Mouse (Mus musculus): ENCODE data around the gene Ubash3b.

The Ubash3b gene

DNA sequence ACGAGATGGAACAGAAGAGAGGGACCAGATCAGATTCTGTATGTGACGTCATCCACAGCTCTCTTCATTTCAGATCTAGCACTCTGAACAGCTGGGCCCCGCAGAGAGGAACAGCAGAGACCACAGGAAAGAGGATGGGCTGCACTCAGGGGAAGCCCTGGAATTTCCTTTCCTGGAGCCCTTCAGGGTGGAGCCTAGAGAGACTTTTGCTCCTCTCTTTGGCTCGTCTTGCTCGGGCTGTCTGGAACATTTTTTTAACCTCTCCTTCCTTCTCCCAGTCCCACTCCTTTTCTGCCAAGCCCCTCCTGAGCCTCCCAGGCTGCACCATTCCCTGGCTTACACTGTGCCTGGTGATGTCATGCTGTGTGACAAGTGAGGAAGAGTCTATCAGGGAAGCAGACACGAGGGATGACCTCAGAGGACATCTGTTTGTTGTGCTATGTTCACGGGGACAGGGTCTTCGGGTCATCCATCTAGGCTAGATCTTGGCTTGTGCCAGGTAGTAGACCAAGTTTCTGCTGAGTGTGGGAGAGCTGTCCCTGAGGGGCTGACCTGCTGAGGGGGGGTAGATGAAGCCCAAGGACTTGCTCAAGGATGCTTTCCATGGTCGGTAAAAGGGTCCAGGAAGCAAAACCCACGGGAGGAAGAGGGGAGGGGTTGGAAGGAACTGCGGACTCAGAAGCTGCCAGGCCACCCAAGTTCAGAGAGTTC lies 77.2 kb downstream of the Ubash3b start:
- no peak for DNase-seq

DNA sequence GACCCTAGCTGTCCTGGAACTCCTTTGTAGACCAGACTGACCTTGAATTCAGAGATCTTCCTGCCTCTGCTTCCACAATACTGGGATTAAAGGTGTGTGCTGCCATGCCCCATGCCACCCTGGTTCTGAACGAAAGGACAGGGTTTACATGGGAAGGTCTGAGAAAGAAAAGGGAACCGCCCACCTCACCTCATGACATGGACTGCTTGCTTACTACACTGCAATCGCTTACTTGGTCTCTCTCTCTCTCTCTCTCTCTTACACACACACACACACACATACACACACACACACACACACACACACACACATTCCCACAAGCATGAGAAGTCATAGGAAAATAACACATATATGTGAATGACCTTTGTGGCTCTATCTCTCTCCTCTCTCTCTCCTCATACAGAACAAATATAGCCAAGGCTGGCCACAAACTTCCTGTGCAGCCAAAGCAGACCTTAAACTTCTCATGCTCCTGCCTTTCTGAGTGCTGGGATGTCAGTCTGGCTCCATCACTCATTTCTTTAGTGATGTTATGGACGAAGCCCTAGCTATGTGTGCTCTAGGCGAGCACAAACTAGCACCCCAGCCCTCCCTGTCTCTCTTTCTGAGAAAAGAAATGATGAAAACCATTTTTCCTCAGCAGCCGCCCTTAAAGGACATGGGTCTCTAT lies 78.0 kb downstream of the Ubash3b start:
- DNase-seq, result no peak

DNA sequence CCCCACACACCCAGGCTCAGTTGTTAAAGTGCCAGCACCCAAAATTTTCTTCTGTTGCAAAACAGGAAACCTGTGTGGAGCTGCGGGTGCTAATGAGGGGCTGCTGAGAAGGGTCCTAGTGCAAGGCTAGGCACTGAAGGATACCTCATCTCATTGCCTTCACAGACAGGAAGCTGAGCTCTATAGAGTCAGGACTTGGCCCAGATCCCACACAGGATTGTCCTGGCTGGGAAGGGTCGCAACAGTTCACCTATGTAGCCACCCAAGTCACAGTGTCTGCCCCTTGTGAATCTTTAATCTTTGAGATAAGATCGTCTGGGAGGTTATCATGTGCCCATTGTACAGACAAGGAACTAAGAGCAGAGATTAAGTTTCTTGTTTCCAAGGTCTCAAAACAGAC lies 78.6 kb downstream of the Ubash3b start:
- DNase-seq, result no peak

DNA sequence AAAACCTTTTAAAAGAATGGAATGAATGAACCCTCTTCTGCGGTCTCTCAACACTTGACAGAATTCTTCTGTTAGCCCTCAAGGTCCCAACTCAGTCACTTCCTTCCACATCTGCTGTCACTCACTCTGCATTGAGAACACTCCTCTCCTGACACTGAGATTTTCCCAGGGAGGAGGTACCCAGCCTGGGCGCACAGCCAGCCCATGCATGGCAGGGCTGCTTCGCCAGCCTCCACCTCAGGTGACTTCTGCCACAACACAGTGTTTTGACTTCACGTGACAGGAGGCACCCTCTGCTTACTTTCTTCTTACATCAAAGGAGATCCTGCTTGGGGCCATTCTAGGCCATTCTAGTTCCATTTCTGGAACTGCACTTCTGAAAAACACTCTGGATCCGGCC lies 80.6 kb downstream of the Ubash3b start:
- peak; percentile 72 for DNase-seq

DNA sequence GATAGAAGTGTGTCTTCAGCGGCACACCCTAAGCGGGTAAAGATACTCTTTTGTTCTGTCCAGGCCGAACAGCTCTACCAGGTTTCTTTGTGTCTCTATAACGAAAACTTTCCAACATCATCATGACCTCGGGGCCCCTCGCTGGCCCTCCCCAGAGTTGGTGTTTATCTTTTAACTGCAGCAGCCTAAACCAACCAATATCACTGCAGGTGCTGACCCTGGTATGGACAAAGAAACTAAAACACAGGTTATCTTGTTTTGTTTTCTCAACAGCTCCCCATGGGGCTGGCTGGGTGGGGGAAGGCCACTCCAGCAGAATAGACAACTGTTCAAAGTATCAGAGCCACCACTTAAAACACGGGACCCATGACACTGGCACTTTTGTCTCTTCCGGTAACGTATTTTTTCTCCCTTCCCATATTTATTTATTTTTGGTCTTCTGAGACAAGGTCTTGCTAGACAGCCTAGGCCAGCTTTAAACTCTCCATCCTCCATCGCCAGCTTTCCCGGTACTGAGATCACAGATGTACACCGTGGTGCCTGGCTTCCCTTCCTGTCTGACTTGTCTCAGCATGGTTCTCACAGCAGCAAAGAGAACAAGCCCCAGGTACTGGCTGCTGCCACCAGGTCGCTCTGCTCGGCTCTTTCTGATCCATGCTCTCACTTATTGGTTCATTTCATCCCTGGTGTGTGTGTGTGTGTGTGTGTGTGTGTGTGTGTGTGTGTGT lies 81.9 kb downstream of the Ubash3b start:
- DNase-seq, result no peak

DNA sequence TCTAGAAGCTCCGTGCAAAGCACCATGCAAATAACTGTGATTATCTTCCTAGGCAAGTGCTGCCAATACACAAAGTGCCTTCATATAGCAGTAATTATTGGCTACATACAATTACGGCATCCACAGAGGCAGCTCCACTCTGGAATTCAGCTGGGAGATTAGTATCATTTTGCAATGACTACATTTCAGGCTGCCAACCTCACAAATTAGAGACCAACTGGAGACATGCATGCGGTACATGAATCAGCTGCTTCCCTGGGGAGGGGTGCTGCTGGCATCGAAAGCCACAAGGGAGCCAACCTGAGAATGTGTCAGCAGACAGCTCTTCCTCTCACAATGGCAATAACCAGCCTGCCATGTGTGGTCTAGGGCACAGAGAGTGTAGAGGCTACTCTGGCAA lies 83.3 kb downstream of the Ubash3b start:
- DNase-seq, result peak; percentile 63

DNA sequence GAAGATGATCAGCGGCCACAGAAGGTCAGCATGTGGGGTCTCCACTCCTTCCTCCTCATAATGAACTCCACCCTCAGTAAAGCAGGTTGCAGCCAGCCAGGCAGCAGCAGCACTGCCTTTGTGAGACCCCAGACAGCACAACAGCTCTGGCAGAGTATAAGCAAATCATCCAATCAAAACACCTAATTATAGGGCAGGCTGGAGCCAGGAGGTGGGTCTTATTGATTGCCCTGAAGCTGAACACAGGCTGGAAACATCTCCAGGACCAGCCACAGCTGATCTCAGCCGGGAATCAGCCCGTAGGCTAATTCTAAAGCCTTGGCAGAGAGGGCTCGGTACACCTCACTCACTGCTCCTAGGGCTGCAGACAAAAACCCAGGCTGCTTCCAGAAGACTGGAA lies 85.3 kb downstream of the Ubash3b start:
- DNase-seq, result no peak

DNA sequence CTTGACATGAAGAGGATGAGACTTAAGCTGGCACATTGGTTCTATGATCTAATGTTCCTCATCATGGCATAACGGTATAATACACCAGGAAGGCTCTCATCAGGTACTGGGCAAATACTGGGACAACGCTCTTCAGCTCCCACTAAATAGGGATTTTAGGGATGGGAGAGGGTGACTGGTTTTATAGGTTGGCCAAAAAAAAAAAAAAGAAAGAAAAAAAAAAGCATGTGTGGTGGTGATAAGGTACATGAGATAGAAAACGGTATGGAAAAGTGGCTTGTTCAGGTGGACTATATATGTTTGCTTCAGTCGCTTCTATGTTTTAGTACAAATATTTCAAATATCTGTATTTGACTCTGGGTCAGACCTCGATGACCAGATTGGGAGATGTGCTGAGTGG lies 86.0 kb downstream of the Ubash3b start:
- no peak for DNase-seq

DNA sequence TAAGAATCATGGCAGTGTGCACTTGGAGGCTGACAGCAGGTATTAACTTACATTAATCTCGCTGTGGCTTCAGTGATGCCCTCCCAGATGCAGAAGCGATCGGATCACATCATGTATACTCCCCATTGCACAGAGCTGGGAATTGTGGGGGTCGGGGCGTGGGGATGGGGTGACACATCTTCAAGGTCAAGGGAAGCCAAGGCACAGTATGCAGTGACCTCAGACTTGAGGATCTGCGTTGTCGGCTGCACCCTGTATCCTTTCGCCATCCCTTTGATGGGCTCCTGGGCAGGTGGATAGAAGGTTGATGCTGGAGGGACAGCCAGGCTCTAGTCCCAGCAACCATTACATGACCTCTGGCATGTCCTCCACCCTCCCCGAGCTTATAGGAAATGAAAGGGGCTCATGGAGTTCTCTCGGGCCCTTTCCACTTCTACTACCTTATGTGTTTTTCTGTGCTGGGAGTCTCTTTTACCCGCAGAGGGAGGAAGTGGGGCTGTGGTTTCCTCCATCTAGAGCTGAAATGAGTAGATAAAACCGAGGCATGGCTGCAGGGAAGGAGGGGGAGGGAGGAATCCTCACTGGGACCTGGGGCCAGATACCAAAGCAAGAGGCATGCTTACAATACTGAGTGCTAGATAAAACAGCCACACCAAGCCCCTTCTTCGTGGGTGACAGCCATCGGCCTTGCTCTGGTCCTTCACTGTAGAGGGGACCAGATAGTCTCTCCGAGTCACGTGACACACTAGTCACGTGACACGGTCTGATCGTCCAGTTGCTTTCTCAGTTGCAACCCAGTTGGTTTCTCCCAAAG lies 88.1 kb downstream of the Ubash3b start:
- no peak for DNase-seq

DNA sequence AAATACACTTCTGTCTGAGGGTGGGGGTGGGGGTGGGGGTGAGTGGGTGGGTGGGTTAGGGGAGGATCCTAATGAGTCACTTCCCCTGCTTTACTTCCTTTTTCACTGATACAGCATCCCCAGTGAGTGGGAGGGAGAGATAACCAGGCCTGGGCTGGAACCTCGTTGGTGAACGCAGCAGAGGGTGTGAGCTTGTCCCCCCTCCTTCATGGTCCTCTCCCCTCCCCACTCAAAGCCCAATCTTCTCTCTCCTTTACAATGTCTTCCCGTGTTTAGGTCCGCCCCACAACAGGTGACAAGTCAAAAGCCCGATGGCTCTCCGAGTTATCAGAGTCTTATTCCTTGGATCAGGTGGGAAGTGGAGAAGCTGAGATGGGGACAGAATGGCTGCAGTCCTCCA lies 88.7 kb downstream of the Ubash3b start:
- no peak for DNase-seq

DNA sequence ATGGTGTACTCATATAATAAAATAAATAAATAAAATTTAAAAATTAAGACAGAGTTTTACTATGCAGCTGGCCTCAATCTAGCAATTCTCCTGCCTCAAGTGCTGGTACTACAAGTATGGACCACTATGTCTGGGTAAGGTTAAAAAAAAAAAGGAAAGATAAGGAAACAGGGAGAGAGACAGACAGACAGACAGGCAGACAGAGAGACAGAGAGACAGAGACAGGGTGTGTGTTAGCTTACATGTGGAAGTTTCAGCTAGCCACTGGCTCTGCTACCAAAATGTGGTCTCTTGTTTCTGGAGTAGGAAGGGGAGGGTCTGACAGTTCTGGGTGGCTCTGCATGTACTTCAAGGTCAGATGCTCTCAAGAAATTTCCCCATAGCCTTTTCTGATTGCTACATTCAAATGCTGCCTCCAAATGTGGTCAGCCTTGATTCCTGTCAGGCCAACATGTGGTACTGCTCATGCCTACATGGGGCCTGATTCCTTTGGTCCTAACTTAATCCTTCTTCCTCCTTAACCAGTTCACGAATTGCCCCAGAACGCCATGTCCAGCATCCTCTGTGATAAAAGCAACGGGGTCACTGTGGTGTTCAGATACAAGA lies 89.5 kb downstream of the Ubash3b start:
- no peak for DNase-seq

DNA sequence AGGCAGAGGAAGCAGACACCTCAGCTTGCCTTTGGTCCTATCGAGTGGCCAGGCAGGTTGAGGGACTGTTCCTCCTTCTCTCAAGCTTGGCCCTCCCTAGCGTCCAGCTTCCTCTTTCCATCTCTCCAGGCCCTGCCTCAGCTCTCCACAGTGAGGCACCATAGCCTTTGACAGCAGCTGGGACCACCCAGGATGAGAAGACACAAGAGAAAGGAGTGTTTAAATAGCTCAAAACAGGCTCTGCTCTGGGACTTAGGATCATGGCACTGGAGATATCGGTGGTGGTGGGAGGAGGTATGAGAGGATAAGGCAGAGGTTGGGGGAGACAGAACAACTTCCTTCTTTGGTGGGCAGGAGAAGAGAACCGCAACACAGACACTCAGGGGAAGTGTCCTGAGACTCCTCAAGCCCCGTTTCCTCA lies 90.7 kb downstream of the Ubash3b start:
- no peak for DNase-seq

DNA sequence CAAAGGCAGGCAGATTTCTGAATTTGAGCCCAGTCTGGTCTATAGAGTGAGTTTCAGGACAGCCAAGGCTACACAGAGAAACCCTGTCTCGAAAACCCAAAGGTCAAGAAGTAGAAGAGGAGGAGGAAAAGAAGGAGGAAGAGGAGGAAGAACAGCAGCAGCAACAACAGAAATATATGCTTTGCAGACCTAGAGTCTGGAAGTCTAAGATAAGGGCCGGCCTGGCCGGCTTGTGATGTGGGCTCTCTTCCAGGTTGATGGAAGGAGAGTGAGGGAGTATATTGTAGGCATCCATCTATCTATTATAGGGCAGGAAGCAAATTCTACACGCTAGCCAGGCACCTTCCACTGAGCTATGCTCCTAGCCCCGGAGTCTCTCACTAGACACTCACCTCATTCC lies 92.0 kb downstream of the Ubash3b start:
- DNase-seq, result no peak

DNA sequence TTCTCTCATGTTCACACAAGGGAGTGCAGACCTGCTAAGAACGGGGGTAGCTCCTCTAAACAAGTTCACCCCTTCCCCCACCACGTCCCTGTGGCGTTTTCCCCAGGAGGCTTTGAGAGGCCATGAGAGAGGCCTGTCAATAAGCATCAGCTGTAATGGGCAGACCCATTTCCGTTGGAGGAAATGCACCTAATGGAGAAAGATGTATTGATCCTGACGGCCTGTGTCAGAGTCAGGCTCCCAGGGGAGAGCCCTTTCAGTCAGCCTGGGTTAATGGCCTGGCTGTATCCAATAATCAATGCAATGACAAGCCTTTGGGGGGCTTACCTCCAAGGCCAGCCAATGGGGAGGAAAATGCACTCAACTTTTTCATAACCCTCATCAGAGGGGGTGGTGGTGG lies 100.1 kb downstream of the Ubash3b start:
- DNase-seq, result no peak

DNA sequence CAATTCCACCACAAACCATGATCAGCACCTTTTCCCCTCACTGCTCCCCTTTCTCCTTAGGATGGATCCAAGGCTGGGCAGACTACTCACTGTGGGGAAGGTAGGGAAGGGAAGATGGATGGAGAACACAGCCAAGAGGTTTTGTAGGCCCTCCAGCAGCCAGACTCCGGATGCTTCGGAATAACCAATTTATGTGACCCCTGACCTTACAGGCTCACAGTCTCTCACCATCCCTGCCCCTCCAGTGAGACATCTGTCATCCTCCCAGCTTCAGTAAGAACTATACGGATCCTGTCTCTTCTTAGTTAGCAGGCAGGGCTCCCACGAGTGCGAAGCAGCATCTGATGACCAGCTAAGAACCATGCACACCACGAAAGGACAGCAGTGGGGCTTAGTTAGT lies 100.9 kb downstream of the Ubash3b start:
- DNase-seq, result no peak

DNA sequence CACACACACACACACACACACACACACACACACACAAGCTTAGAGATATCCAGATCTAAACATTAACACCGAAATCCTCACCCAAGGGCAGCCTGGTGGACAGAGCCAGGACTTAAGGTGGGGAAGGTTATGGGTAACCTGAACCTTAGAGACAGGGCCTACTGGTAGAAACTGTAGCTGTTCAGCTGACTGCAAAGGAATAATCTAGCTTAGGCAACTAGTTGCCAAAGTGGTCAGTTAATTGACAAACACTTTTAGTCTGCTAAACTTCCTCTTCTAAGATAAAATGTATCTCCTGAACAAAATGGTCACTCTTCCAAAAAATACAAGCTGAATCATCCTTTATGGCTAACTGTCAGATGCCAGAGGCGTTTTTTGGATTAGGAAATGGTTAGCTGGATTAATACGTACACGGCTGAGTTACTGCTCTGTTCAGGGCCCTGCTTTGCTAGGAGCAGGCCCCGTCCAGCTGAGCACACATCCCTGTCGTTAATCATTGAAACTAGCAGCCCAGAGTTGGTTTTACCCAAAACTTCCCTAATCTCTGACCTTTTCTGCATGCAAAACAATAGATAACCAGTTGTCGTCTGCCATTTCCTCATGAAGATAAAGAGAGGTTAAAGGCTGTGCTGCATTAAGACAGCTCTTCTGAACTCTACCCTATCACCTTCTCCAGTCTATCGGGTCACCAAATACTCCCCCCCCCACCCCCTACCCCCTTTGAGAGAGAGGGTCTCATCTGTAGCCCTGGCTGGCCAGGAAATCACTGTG lies 102.5 kb downstream of the Ubash3b start:
- DNase-seq, result no peak

DNA sequence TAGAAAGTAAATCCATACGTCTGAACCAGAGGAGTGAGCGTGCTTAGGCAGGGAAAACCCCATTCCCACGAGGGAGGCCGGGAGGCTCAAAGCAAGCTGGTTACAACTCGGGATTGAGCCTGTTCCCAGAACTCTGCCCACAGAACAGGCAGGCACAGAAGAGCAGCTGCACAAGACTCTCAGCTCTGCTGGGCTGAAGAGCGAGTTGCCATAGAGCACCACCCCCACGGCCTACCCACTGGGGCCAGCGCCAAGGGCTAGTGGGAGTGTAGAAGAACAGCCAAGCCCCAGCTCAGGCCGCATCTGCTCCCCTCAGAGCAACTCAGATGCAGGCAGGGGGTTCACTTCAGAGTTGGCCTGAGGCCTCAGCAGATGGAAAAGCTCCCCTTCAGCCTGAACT lies 107.3 kb downstream of the Ubash3b start:
- DNase-seq, result peak; percentile 91

DNA sequence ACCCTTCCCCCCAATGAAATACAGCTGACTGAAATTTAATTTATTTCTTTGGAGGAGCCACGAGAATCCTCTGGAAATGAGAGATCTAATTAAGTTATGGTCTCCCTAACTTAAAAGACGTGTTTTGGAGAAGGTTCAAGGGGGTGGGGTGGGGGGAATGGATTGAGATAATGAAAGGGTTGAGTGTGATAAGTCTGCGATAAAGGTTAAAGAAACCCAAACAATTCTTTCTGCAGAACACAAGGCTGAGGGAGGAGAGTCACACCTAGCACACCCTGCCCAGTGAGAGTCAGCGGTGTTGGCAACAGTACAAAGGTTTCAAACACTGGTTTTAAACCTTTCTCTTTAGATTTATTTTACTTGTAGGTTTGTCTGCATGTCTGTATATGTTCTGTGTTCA lies 108.0 kb downstream of the Ubash3b start:
- DNase-seq, result no peak

DNA sequence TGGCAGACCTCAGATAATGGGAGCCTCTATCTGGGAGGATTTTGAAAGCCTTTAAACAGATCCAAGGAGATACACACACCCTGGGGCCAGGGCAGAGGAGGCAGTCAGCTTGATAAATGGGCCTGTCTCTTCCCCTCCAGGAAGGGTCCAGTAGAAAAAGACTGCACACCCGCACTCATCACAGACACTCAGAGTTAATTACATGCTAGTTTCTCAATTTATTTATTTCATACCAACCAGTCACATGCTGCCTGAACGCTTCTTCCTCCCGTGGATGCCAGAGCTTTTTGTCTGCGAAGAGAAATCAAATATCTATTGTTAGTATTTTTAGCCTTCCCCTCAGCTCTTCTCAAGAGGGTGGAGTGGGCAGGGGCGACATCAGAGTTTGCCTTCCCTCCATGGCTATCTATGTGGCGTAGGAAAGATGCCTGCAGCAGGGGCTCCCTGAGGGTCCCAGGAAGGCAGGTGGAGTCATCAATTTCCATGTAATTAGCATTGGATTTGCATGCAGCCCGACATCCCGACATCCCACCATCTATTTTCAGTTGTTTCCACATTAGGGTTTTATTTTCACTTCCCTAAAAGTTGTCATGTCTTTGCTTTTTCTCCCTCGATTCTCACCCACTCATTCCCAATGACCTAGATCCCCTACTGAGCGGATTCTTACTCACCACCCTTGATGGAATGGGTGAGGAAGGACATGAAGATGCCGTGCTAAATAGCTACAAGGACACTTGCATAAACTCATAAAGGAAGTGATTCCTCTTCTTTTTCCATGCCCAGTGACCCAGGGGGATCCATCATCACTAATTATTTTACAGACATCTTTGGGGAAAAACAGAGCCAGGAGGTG lies 110.2 kb downstream of the Ubash3b start:
- DNase-seq, result no peak

DNA sequence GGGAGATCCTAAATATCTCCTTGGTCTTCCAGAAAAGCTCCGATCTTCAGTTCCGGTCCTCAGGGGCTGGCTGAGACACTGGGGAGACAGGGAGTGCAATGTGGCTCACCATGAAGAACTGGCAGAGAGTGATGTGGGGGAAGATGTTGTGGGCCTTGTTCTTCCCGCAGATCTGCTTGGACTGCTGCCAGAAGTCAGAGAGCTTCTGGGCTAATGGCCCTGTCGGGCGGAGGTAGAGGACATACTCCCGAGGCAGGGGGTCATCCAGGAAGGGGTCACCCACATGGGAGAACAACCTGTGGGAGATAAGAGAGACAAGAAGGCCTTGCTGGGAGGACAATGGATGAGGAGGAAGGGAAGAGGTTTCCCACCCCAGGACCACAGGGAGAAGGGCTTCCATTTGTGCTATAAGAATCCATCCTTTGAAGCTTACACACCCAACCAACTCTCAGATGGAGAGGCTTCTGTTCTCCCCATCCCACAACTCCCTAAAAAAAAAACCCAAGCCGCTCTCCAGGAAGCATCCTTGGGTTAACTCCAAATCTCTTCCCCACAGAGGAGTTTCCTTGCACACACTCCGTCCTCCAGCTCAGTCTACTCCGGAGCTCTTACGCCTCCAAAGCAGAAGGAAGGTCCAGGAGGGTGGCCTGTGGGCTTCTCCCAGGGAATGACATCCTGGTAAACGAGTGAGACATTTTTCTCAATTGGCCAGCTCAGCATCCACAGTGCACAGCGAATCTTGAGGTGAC lies 111.0 kb downstream of the Ubash3b start:
- DNase-seq, result peak; percentile 61

Measured in cerebellum, adult 11-12 months (tissue).